Mouse (Mus musculus) kidney, embryonic 15.5 days (tissue): ENCODE measurements at regions not wholly inside any gene's neighbourhood (a gene's known extent, or its start where the extent isn't known, plus 50 kb on each side); places are given as distances from the start of the nearest gene placed in this dataset. TPM values are rescaled to one million over a fixed set of nuclear protein-coding genes. Genes with fewer than 3 reads are reported as not detected.
A peak's percentile ranks its signal among the peaks of the same experiment; 100 is the strongest.

Experiments
- ATAC-seq: fragments of 200-750 bp; cut with Nextera tagmentation; replicated peaks from 2 replicates; pipeline ENCODE4 v1.8.0; 2017; ENCODE audit warnings: moderate TSS enrichment; ENCODE audit not compliant: low FRiP score
- H3K27ac ChIP-seq: fragments of 300-500 bp; sonication (generic); 2 replicates; pipeline ENCODE4 v1.5.1; 2015; ENCODE audit warnings: mild to moderate bottlenecking, inconsistent platforms
- H3K27me3 ChIP-seq: fragments of 300-500 bp; sonication (generic); 2 replicates; pipeline ENCODE4 v1.6.1; 2015; ENCODE audit warnings: inconsistent platforms
- H3K36me3 ChIP-seq: fragments of 300-500 bp; sonication (generic); 2 replicates; pipeline ENCODE4 v1.6.1; 2015; ENCODE audit warnings: inconsistent platforms
- H3K4me1 ChIP-seq: fragments of 300-500 bp; sonication (generic); 2 replicates; pipeline ENCODE4 v1.6.1; 2015; ENCODE audit warnings: inconsistent platforms
- H3K4me2 ChIP-seq: fragments of 300-500 bp; sonication (generic); 2 replicates; pipeline ENCODE4 v1.6.1; 2015; ENCODE audit warnings: moderate library complexity, mild to moderate bottlenecking, inconsistent platforms
- H3K4me3 ChIP-seq: fragments of 300-500 bp; sonication (generic); replicated peaks from 2 replicates; pipeline ENCODE4 v1.5.1; 2015; ENCODE audit warnings: mild to moderate bottlenecking, inconsistent platforms
- H3K9ac ChIP-seq: fragments of 300-500 bp; sonication (generic); 2 replicates; pipeline ENCODE4 v1.6.1; 2015; ENCODE audit warnings: mild to moderate bottlenecking, inconsistent platforms
- H3K9me3 ChIP-seq: fragments of 300-500 bp; sonication (generic); replicated peaks from 2 replicates; pipeline ENCODE4 v1.6.1; 2016; ENCODE audit warnings: inconsistent platforms
- WGBS: fragments of 180-500 bp; shearing (Covaris S2); methylation state at CpG from one replicate; pipeline ENCODE4 v1.1.7; 2015; ENCODE audit warnings: mixed read lengths; 5-methylcytosine and 5-hydroxymethylcytosine counted together
- microRNA-seq: library from miRNA; unstranded; fragments of <30 nt; microRNA quantifications from one replicate; pipeline ENCODE4, GENCODE M21; 2016

DNA sequence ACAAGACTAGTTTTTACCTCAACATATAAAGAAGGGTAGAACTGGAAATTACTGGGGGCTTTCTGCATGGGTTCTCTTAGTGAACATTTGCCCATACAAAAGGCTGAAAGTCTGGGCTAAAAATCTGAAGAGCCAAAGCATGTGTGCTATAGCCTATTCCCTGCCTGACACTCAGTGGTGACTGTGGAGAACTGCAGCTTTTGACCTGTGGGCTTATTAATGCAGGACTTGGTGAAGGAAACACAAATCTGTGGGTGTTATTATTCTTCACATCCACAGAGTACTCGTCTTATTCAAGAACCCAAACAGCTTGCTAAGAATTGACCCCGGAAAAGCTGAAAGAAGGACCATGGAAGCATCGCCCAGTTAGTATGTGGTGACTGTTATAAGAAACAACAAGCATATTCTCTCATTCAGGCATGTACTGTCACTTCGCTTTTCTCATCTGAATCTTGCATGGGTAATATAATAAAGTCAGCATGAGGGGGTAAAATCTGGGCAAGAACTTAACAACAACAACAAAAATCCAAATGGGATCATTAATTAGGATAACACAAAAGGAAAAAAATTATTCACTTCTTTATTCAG is 77.2 kb upstream of the Cypt12 start:
- ATAC-seq: 0 out of 2 replicates have a peak, but pooled peaks have one; percentile 66
- 53% methylated on average over 4 of the region's 4 CpGs for WGBS
- Histone ChIP-seq H3K4me2 (no peak overlapping the region), H3K9ac (no peak overlapping the region), H3K36me3 (no peaks in the 10 kb centered on the region), H3K4me3 (no peak overlapping the region), H3K9me3 (no peaks in the 10 kb centered on the region), H3K27ac (no peak overlapping the region), H3K4me1 (no peaks in the 10 kb centered on the region), H3K27me3 (no peaks in the 10 kb centered on the region)

DNA sequence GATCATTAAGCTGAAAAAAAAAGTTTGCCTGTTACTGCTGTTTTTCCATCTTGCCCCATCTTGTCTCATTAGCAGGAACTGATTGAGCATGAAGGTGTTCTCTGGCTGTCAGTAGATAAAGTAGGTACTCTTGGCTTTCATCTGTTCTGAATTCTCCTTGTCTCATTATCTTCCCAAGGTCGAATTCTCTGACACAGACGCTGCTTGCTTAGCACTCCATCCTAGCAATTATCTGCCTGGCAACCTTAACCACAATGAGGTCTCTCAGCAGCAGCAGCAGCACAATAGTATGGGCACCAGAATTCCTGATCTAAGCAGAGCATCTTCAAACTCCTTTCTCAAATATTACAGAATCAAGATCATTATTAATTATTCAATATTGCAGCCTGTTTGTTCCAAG is 52.3 kb upstream of the Cypt12 start:
- Histone ChIP-seq H3K4me2 (no peak overlapping the region), H3K27me3 (no peaks in the 10 kb centered on the region), H3K9me3 (no peaks in the 10 kb centered on the region), H3K4me1 (no peaks in the 10 kb centered on the region), H3K27ac (no peak overlapping the region), H3K9ac (no peak overlapping the region), H3K4me3 (no peak overlapping the region), H3K36me3 (no peaks in the 10 kb centered on the region)
- no peak for ATAC-seq
- 58% methylated on average over 2 of the region's 2 CpGs for WGBS

DNA sequence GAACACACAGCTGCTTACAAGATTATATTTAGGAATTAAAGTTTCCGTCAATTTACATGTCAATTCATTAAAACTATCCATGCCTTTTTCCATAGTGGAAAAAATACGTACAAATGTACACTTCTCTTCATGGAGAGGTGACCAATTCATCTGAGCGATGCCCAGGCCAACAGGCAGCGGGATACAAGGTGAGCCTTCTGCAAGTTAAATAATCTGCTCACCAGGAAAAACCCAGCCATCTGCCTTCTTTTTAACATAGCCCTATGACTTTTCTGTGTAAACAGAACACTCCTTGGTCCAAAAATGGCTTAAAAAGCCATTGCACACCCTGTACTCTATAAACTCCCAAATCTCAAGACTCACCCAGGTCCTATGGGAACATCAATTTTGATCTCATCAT is 51.5 kb upstream of the Cypt12 start:
- Histone ChIP-seq H3K4me3 (no peak overlapping the region), H3K9ac (no peak overlapping the region), H3K4me2 (no peak overlapping the region), H3K27me3 (no peaks in the 10 kb centered on the region), H3K9me3 (no peaks in the 10 kb centered on the region), H3K27ac (no peak overlapping the region), H3K4me1 (no peaks in the 10 kb centered on the region), H3K36me3 (no peaks in the 10 kb centered on the region)
- no peak for ATAC-seq
- 91% methylated on average over 4 of the region's 4 CpGs for WGBS

Small RNA genes in the stretch of these regions (microRNA-seq; reads per million reads assigned to microRNA genes)
- not detected for gene Mir124a-2
